Mouse (Mus musculus) kidney, adult 8-10 months (tissue): ENCODE results near the gene Unc5b.

Experiments used
- DNase-seq, 2 experiments: peaks; one replicate each; pipeline ENCODE4 v3.0.0; 2022

Unc5b gene

GRCm38 (mm10) chr10:60797682-60798422 lies 33.5 kb downstream of the Unc5b start:
- no peak for DNase-seq

GRCm38 (mm10) chr10:60796474-60796873 lies 34.9 kb downstream of the Unc5b start:
- DNase-seq, result no peak

- DNase-seq, result no peak
These were observed 35.4 kb downstream of the Unc5b start for GRCm38 (mm10) chr10:60796028-60796427.

- no peak for DNase-seq
These were observed 36.6 kb downstream of the Unc5b start for GRCm38 (mm10) chr10:60794792-60795191.

- no peak for DNase-seq
These were observed 37.0 kb downstream of the Unc5b start for GRCm38 (mm10) chr10:60794374-60794773.

- DNase-seq, result peak; percentile 42 to 61
These were observed 38.5 kb downstream of the Unc5b start for GRCm38 (mm10) chr10:60792841-60793240.

- no peak for DNase-seq
These were observed 39.0 kb downstream of the Unc5b start for GRCm38 (mm10) chr10:60792365-60792764.

- DNase-seq, result no peak
These were observed 40.5 kb downstream of the Unc5b start for GRCm38 (mm10) chr10:60790912-60791311.

GRCm38 (mm10) chr10:60787303-60788074 lies 43.9 kb downstream of the Unc5b start:
- DNase-seq, result no peak

- DNase-seq, result peak in 1 of 2 experiments; percentile 29
These were observed 47.8 kb downstream of the Unc5b start for GRCm38 (mm10) chr10:60783608-60784007.

- peak; percentile 68 to 85 for DNase-seq
These were observed 51.8 kb downstream of the Unc5b start for GRCm38 (mm10) chr10:60779628-60780027.

- DNase-seq, result no peak
These were observed 52.8 kb downstream of the Unc5b start for GRCm38 (mm10) chr10:60778542-60778941.

- DNase-seq, result no peak
These were observed 55.9 kb downstream of the Unc5b start for GRCm38 (mm10) chr10:60775473-60775872.

- DNase-seq, result no peak
These were observed 56.8 kb downstream of the Unc5b start for GRCm38 (mm10) chr10:60774616-60775015.

- no peak for DNase-seq
These were observed 60.5 kb downstream of the Unc5b start for GRCm38 (mm10) chr10:60770855-60771254.

- DNase-seq, result no peak
These were observed 62.8 kb downstream of the Unc5b start for GRCm38 (mm10) chr10:60768614-60769013.

GRCm38 (mm10) chr10:60767400-60767799 lies 64.0 kb downstream of the Unc5b start:
- DNase-seq, result no peak

- no peak for DNase-seq
These were observed 69.3 kb downstream of the Unc5b start for GRCm38 (mm10) chr10:60762126-60762525.

GRCm38 (mm10) chr10:60760377-60760776 lies 71.0 kb downstream of the Unc5b start:
- peak; percentile 93 to 95 for DNase-seq

GRCm38 (mm10) chr10:60756992-60757391 lies 74.4 kb downstream of the Unc5b start:
- DNase-seq, result peak; percentile 61 to 85

GRCm38 (mm10) chr10:60756146-60756545 lies 75.2 kb downstream of the Unc5b start:
- DNase-seq, result no peak

GRCm38 (mm10) chr10:60753941-60754340 lies 77.4 kb downstream of the Unc5b start:
- DNase-seq, result peak; percentile 80

GRCm38 (mm10) chr10:60753261-60753660 lies 78.1 kb downstream of the Unc5b start:
- DNase-seq, result peak in 1 of 2 experiments; percentile 34
